Mouse (Mus musculus) T-helper 2 cell (primary cell): Measurements from ENCODE around the gene Gsg1l.

ENCODE experiments used
- in situ Hi-C: fragments of 300-600 bp; cut with MboI, MseI; formaldehyde crosslinking; loops from one replicate; pipeline ENCODE4 v1.15.1; 2025; ENCODE audit warnings: high pct_unique_total_duplicates

Gene Gsg1l

GRCm38 (mm10) chr7:126032776-126033209, 49.4 kb downstream of the Gsg1l start:
- in situ Hi-C loops, result no loop called here

DNA sequence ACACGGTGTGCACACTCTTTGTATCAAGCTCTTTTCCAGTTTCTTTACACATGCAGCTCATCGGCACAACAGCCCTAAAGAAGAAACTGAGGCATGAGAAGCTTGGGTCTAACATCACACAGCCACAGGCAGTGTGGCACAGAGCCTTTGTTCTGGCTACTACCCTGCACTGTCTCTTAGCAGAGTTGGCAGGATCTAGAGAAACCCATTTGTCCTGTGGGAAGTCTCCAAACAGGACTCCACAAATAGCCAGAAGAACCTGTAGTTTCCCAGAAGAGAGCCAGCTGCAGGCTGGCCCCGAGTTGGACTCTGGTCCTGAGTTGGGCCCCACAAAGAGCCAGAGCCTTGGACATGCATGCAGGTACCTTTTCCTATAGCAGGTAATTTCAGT, 49.9 kb downstream of the Gsg1l start:
- in situ Hi-C loops, result no loop called here

GRCm38 (mm10) chr7:126031598-126032364, 50.4 kb downstream of the Gsg1l start:
- in situ Hi-C loops, result no loop called here

DNA sequence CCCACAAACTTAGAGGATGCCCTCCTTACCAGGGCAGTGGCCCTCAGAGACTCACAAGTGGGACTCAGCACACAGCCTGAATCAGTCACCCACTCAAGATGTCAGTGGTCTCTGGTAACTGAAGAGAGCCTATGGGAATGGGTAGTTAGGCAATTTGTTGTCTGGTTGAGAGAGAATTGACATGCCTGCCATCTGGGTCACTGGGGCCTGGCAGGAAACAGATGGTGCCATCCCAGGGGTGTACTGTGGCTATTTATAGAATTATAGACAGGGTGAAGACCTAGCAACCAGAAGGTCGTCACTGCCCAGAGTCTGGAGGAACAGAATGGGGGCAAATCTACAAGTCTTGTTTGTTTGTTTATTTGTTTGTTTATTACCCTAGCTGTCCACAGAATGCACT, 54.8 kb downstream of the Gsg1l start:
- in situ Hi-C loops, result no loop called here

DNA sequence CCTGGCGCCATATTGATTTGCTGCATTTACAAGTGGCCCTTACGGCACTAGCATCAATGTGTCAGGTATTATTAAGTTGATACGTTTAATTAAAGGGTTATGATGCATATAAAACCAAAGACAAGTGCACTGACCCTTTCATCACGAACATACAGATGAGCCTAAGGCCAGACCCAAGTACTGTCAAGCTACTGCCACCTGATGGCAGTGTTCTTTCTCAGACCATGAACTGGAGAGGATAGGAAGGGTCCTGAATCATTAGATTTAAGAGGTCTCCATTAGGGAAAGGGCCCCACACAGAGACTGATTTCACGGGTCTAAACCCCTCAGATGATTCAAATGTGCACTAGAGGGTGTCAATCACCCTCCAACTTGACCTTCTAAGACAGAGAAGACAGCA, 55.6 kb downstream of the Gsg1l start:
- in situ Hi-C loops, result no loop called here

GRCm38 (mm10) chr7:126019966-126020365, 62.2 kb downstream of the Gsg1l start:
- in situ Hi-C loops, result no loop called here

- in situ Hi-C loops, result no loop called here
Observed at GRCm38 (mm10) chr7:126019321-126019720, 62.9 kb downstream of the Gsg1l start.

- in situ Hi-C loops, result no loop called here
Observed at GRCm38 (mm10) chr7:126017455-126017854, 64.8 kb downstream of the Gsg1l start.

- in situ Hi-C loops, result no loop called here
Observed at GRCm38 (mm10) chr7:126012325-126013021, 69.7 kb downstream of the Gsg1l start.

DNA sequence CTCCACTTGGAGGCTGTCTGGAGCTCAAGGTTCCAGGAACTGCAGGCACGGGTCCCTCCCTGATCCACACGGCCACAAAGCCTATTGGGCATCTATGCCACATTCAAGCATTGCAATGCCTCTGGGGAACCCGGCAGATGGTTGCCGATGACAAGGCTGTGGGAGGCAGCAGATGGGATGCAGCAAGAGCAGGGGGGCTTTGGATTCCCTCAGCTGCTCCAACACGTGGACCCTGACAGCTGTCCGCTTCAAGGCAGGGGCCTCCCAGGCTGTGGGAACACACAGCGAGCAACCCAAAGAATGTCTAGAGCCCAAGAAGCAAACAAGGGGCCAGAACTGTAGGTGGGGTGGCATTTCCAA, 73.4 kb downstream of the Gsg1l start:
- in situ Hi-C loops, result no loop called here

DNA sequence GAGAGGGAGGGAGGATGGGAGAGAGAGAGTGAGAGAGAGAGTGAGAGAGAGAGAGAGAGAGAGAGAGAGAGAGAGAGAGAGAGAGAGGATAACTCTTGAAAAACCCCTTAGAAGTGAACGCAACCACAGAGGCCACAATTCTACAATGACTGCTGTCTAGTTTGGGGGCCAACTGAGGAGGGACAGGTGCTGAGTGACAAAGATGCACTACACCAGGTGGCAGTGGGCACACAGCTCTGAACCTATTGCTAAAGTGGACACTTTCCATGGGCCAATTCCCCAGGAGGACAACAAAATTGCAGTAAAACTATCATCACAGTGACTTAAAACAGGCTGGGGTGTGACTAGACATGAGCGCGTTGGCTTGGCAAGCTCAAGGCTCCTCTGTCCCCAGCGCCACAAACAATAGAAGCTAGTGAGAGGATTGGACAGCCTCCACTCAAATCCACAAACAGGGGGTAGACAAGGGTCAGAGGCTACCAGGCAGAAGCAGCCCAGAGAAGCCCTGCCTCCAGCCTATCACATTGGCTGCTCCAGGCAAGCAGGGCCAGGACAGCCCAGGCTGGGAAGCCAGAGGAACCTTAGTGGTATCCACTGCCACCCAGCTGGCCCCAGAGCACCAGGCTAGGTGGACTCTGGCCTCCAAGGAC, 73.9 kb downstream of the Gsg1l start:
- in situ Hi-C loops, result no loop called here

DNA sequence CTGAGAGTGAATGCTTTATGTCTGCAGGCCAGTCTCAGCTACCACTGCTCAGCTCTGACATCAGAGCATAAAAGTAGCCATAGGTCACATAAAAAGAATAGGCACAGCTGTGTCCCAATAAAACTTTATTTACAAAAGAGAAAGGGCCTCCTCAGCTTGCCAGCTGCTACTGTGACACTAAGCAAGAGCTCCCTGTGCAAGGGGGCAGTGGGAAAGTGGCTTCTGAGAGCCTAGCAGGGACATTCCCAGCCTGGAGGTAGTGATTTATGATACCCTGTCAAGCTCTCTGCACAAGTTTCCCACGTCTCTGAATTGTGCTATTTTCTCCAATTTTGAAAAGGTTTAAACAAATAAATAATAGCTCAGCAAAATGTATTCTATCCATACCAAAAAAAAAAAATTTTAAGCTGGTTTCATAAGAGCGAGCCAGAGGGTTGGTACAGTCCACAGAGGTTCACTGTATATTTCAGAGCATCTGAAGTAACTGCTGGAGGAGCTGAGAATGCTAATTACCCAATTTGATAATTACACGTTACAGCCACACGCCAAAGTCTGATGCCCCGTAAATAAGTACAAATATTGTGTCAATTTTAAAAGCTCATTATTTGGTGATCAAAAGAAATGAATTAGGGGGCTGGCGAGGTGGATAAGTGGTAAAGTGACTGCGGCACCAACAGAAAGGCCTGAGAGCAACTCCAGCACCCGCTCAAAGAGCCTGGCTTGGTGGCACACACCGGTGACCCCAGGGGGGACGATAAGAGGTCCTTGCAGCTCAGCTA, 74.9 kb downstream of the Gsg1l start:
- in situ Hi-C loops, result no loop called here

DNA sequence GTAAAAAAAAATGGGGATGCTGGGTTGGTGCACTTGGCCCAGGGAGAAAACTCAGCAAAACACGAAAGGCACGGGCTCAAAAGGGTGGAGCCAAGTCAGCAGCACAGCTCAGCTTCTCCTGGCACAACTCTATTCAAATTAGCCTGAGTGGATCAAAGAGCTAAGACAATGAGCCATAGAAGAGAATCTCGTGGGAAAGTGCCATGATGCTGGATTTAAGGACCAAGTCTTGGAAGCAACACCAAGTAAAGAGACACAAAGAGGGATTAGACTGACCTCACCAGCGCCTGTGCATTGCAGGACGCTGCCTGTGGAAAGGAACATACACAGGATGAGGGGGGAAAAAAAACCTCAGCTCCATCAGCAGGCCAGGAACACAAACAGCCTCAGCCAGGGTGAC, 76.9 kb downstream of the Gsg1l start:
- in situ Hi-C loops, result no loop called here

DNA sequence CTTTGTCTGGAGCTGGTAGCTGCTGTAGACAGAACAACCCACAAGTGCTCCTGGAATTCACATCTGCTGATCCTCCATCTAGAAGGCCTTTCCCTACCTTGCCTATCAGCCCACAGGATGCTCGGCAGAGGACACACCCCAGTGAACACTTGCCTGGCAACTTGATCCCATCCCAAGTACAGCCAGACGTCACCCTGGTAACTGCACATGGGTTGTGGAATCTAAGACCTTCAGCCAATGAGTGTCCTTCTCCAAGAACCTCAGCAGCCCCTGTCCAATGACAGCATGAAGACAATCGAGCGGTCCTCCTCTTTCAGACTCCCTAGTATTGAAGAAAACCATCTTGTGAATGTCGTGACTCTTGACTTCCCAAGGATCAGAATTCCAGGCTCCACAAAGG, 80.5 kb downstream of the Gsg1l start:
- in situ Hi-C loops, result no loop called here

DNA sequence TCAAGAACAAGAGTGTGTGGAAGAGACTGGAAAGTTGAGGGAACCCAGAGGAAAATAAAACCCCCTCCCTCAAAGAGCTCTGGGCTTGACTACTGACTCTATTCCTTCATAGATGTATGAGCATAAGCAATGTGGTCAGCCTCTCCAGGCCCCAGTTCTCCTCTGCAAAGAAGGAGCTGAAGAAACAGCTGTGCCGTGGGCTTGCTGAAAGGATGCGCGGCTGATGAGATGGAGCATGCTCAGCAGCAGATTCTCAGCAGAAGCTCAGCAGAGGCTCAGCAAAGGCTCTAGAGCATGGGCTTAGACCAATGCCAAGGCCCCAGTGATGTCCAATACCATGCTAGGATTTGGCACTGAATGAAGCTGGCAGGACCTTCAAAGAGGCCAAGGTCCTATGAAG, 82.3 kb downstream of the Gsg1l start:
- in situ Hi-C loops, result no loop called here

DNA sequence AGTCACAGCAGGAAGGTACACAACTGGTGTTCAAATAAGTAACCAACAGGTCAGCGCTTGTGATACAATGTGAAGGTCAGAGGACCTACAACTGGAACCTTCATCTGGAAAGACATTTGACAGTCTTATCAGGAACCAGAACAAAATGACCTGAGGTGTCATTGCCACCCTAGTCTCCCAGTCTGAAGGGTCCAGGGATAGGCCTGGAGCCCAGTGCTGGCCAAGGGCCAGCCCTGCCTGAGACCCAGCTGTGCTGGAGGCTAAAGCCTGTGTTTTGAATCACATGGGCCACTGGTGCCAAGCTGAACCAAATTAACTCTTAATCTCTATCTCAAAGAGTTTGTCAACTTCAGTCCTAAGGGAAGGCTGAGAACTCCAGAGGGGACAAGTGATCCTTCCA, 86.1 kb downstream of the Gsg1l start:
- in situ Hi-C loops, result no loop called here

DNA sequence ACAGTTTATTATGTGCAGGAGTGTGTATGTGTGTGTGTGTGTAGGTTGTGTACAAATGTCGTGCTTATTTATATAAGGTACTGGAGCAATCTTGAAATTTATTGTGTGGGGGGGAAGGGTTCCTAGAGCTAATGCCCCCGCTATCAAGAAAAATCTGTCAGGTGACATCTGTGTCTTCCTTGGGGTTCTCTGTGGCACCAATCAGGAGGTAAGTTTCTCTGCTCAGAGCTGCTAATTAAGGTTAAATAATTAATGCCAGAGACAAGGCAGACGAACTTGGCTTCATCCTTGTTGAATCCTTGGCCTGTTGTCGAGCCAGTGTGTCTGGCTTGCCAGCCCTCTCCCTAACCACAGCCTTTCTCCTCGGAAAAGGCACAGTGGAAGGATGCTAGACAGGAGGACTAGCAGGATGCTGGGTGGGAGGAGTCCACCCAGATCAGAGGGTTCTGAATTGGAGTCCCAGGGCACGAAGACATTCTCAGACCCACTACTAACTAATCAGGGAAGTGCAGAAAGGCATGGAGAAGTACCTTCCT, 89.8 kb downstream of the Gsg1l start:
- in situ Hi-C loops, result no loop called here

DNA sequence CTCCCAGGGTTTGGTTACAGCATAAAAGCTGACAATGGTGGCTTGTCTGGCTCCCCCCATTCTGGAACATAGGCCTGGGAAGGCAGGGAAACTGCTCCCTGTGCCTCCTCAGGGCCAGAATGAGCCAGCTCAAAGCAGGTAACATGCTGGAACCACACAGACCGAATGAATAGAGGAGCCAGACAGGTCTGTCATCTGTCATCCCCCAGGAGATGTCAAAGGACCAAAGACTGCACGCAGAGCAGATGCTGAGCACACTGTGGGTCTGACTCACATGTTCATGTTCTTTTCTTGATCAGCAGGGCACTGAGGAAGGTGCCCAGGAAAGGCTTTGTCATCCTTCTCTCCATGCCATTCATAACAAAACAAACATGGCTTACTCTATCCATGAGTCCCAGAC, 90.4 kb downstream of the Gsg1l start:
- in situ Hi-C loops, result no loop called here

- in situ Hi-C loops, result loop anchor here (5.0 kb wide), 1 partner anchor 98 kb away; no protein-coding TSS in a partner anchor
Observed at GRCm38 (mm10) chr7:125989969-125990368, 92.2 kb downstream of the Gsg1l start.

GRCm38 (mm10) chr7:125989489-125989888, 92.7 kb downstream of the Gsg1l start:
- in situ Hi-C loops, result loop anchor here (5.0 kb wide), 1 partner anchor 97 kb away; no protein-coding TSS in a partner anchor

- in situ Hi-C loops, result loop anchor here (5.0 kb wide), 1 partner anchor 96 kb away; no protein-coding TSS in a partner anchor
Observed at GRCm38 (mm10) chr7:125988326-125988725, 93.9 kb downstream of the Gsg1l start.
